Mouse (Mus musculus) forebrain, embryonic 13.5 days (tissue): ENCODE measurements at regions not wholly inside any gene's neighbourhood (a gene's known extent, or its start where the extent isn't known, plus 50 kb on each side); places are given as distances from the start of the nearest gene placed in this dataset.

ENCODE experiments used
- ATAC-seq: fragments of 200-750 bp; cut with Nextera tagmentation; 2 replicates; pipeline ENCODE4 v1.8.0; 2017
- H3K27ac ChIP-seq: fragments of 300-500 bp; sonication (generic); 2 replicates; pipeline ENCODE4 v1.5.1; 2015; ENCODE audit warnings: inconsistent platforms, mild to moderate bottlenecking, moderate library complexity
- H3K27me3 ChIP-seq: fragments of 300-500 bp; sonication (generic); 2 replicates; pipeline ENCODE4 v1.6.1; 2015; ENCODE audit warnings: mild to moderate bottlenecking, inconsistent platforms
- H3K36me3 ChIP-seq: fragments of 300-500 bp; sonication (generic); 2 replicates; pipeline ENCODE4 v1.6.1; 2015; ENCODE audit warnings: mild to moderate bottlenecking, inconsistent platforms; ENCODE audit not compliant: poor library complexity, severe bottlenecking
- H3K4me1 ChIP-seq: fragments of 300-500 bp; sonication (generic); 2 replicates; pipeline ENCODE4 v1.6.1; 2015; ENCODE audit warnings: inconsistent platforms
- H3K4me2 ChIP-seq: fragments of 300-500 bp; sonication (generic); 2 replicates; pipeline ENCODE4 v1.6.1; 2015; ENCODE audit warnings: inconsistent platforms, mild to moderate bottlenecking, moderate library complexity
- H3K4me3 ChIP-seq: fragments of 300-500 bp; sonication (generic); 2 replicates; pipeline ENCODE4 v1.5.1; 2015; ENCODE audit warnings: mild to moderate bottlenecking, inconsistent platforms
- H3K9ac ChIP-seq: fragments of 300-500 bp; sonication (generic); 2 replicates; pipeline ENCODE4 v1.6.1; 2015; ENCODE audit warnings: mild to moderate bottlenecking, inconsistent platforms
- H3K9me3 ChIP-seq: fragments of 300-500 bp; sonication (generic); replicated peaks from 2 replicates; pipeline ENCODE4 v1.6.1; 2016; ENCODE audit warnings: inconsistent platforms
- WGBS: fragments of 180-500 bp; shearing (Covaris S2); methylation state at CpG from one replicate; pipeline ENCODE4 v1.1.7; 2015; 5-methylcytosine and 5-hydroxymethylcytosine counted together

DNA sequence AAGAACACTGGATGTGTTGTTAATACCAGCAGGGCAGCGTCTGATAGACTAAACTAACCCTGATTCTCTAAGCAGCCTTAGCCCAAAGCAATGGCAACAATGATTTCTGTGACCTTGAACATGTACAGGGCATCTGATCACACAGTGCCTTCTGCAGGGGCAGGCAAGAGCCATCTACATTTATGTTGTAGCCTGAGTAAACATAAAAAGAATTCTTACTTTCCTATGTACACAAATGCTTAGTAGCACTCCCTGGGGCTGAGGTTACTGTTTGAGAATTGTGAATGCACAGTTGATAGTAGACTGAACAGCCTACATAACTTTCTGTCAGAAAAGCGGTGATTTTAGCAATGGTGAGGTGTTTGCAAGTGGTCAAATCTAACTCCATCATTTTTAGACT, 204.9 kb upstream of the Dusp10 start:
- Histone ChIP-seq H3K9ac (no peak overlapping the region), H3K4me3 (no peak overlapping the region), H3K9me3 (no peaks in the 10 kb centered on the region), H3K36me3 (no peaks in the 10 kb centered on the region), H3K4me1 (no peaks in the 10 kb centered on the region), H3K27me3 (no peaks in the 10 kb centered on the region), H3K4me2 (no peak overlapping the region), H3K27ac (no peak overlapping the region)
- no peak for ATAC-seq
- WGBS: 90% methylated on average over 2 of the region's 2 CpGs

DNA sequence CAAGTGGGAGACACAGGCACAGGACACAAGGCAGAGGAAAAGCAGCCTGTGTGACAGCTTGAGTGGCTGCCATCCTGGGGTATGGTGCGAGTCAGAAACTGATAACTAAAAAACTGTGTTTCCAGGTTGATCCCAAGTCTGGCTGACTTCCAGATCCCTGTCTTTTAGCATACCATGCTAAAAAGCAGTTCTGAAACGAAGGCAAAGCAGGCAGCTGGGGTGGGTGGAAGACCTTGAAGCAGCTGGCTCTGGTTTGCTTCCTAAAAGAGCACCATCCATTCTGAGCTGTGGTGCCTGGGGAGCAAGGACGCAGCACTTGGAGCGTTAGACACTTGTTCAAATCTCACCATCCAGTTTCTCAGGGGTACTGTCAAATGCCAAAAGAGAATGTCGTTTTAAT, 192.5 kb upstream of the Dusp10 start:
- Histone ChIP-seq H3K4me1 (no peaks in the 10 kb centered on the region), H3K36me3 (no peaks in the 10 kb centered on the region), H3K4me3 (no peak overlapping the region), H3K9me3 (no peaks in the 10 kb centered on the region), H3K9ac (no peak overlapping the region), H3K27ac (no peak overlapping the region), H3K27me3 (no peaks in the 10 kb centered on the region), H3K4me2 (no peak overlapping the region)
- 0 out of 2 replicates have a peak, but pooled peaks have one; percentile 21 for ATAC-seq
- 60% methylated on average over 5 of the region's 5 CpGs for WGBS

DNA sequence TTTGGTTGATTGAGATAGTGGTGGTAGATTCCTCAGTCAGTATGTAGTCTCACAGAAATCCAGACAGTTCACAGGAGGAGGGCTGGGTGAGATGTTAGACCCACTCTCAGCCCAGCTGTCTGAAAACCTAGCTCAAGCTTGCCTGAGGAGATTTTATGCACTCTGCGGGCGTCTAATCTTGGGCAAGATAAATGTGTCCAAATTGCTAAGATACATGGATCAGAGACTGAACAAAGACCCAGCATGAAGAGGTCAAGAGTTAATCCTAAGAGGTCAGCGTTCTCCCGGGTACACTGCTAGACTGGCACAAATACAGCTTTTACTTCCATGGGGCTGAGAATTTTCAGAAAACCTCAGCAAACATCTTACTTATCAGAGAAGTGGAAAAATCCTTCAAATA, 186.8 kb upstream of the Dusp10 start:
- H3K4me1 ChIP-seq: no peaks in the 10 kb centered on the region
- no peak for ATAC-seq
- no peaks in the 10 kb centered on the region for H3K27me3 ChIP-seq
- no peak overlapping the region for H3K4me2 ChIP-seq
- H3K9ac ChIP-seq: no peak overlapping the region
- H3K27ac ChIP-seq: no peak overlapping the region
- no peaks in the 10 kb centered on the region for H3K36me3 ChIP-seq
- H3K4me3 ChIP-seq: no peak overlapping the region
- no peaks in the 10 kb centered on the region for H3K9me3 ChIP-seq
- 8% methylated on average over 4 of the region's 4 CpGs for WGBS

DNA sequence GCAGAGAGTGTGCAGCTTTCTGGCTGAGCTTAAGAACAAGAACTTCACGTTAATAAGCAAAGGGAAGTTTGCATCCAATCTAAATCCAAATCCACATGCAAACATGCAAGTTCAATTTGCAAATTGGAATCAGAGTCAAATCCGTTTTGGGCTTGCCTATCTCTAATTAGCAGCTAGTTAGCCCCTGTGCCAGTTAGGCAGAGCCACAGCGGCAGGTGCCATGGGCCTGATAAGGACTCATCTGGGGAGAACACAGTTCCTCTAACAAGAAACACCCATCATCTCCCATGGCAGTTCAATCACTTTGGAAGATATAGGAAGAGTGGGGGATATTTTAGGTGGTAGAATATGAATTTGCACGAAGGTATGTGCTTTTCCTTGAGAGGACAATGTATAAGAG, 168.0 kb upstream of the Dusp10 start:
- Histone ChIP-seq H3K27me3 (no peaks in the 10 kb centered on the region), H3K9ac (no peak overlapping the region), H3K27ac (no peak overlapping the region), H3K4me3 (no peak overlapping the region), H3K9me3 (no peaks in the 10 kb centered on the region), H3K4me1 (no peaks in the 10 kb centered on the region), H3K4me2 (no peak overlapping the region), H3K36me3 (no peaks in the 10 kb centered on the region)
- WGBS: 79% methylated on average over 4 of the region's 4 CpGs
- ATAC-seq: no peak

DNA sequence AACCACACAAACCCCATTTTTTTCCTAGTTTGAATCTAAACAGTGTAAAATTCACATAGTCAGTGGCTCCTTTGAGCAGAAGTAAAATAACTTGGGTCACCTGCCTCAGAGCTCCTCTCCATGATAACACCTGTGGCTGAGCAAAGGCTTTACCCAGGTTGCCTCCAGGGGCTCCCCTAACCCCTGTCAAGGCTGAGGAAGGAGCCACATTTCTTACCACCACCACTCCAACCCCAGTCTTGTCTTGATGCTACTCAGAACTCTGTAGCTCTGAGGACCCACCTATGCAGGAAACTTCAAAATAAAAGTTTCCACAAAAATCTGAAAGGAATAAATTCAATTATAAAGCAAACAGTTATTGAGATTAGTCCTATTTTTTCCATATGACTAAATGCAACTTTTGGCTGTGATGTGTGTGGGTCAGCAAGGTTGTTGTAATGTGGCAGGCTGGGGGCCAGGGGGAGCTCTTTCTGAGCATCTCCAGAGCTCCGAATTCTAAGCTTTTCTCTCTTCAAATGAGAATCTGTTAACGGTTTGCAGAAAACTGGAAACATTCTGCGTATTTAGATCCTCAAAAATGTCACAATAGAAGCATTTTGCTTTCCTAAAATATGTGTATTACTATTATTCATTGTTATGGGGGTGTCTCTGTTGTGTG, 159.0 kb upstream of the Dusp10 start:
- H3K27me3 ChIP-seq: no peaks in the 10 kb centered on the region
- no peaks in the 10 kb centered on the region for H3K9me3 ChIP-seq
- no peaks in the 10 kb centered on the region for H3K4me1 ChIP-seq
- no peak overlapping the region for H3K4me2 ChIP-seq
- no peak overlapping the region for H3K4me3 ChIP-seq
- no peaks in the 10 kb centered on the region for H3K36me3 ChIP-seq
- ATAC-seq: no peak
- no peak overlapping the region for H3K9ac ChIP-seq
- 71% methylated on average over 3 of the region's 3 CpGs for WGBS
- no peak overlapping the region for H3K27ac ChIP-seq

DNA sequence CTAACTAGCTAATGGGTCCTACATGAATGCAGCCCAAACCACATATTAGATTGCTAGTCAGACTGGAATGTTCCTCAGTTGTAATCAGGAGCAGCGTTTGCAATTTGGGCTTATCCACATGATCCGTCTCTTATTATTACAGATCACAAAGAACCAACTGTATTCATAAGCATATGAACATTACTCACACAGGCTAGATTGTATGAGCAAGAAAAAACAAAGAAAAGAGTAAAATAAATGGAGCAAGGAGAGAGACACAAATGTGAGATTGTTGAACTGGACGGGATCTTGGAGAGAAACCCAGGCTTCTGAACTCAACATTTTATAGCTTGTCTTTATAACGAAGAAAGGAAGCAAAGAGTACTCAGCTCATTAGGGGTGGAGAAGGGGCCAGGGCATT, 148.0 kb upstream of the Dusp10 start:
- H3K4me3 ChIP-seq: no peak overlapping the region
- H3K36me3 ChIP-seq: no peaks in the 10 kb centered on the region
- H3K27me3 ChIP-seq: no peaks in the 10 kb centered on the region
- ATAC-seq: no peak
- no peak overlapping the region for H3K27ac ChIP-seq
- no peaks in the 10 kb centered on the region for H3K9me3 ChIP-seq
- no peak overlapping the region for H3K9ac ChIP-seq
- H3K4me2 ChIP-seq: no peak overlapping the region
- H3K4me1 ChIP-seq: no peaks in the 10 kb centered on the region
- 65% methylated on average over 4 of the region's 4 CpGs for WGBS

DNA sequence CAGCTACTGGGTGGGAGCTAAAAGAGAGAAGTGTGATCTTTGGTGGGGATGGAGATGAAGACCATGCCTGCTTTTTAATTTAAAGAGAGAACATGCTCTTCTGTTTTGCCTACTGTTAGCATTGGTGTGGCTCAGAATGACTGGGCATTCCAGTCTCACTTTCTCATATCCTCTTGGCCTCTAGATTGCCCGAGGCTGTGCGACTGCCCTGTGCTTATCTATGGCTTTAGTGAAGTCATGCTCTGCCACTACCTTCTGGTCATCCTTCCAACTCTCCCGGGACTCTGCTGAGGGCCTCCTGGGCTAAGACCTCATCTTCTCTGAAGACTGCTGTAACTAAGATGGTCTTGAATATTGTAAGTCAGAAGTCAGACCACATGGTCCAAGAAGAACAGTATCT, 147.5 kb upstream of the Dusp10 start:
- Histone ChIP-seq H3K4me1 (no peaks in the 10 kb centered on the region), H3K4me3 (no peak overlapping the region), H3K36me3 (no peaks in the 10 kb centered on the region), H3K9ac (no peak overlapping the region), H3K9me3 (no peaks in the 10 kb centered on the region), H3K27me3 (no peaks in the 10 kb centered on the region), H3K27ac (no peak overlapping the region), H3K4me2 (no peak overlapping the region)
- 91% methylated on average over 3 of the region's 3 CpGs for WGBS
- no peak for ATAC-seq

DNA sequence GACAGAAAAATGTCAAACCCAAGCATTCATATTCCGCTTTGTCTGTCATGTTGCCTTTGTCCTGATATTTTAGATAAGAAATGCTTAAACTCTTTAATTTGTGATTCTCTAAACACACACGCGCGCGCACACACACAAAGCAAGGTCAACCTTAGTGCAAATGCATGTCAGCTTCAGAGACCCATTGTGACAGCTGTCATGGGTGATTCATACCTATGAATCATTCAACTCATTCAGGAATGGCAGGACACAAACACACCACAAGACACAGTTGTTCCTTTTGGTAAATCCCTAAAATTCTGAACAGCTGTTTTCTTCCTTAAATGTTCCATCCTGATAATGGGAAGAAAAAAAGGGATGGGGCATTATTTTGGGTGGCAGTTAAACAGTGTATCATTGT, 144.1 kb upstream of the Dusp10 start:
- no peak overlapping the region for H3K4me3 ChIP-seq
- H3K4me2 ChIP-seq: no peak overlapping the region
- H3K27me3 ChIP-seq: no peaks in the 10 kb centered on the region
- H3K9ac ChIP-seq: no peak overlapping the region
- no peaks in the 10 kb centered on the region for H3K4me1 ChIP-seq
- no peaks in the 10 kb centered on the region for H3K36me3 ChIP-seq
- WGBS: 96% methylated on average over 5 of the region's 5 CpGs
- no peak overlapping the region for H3K27ac ChIP-seq
- H3K9me3 ChIP-seq: no peaks in the 10 kb centered on the region
- ATAC-seq: no peak

DNA sequence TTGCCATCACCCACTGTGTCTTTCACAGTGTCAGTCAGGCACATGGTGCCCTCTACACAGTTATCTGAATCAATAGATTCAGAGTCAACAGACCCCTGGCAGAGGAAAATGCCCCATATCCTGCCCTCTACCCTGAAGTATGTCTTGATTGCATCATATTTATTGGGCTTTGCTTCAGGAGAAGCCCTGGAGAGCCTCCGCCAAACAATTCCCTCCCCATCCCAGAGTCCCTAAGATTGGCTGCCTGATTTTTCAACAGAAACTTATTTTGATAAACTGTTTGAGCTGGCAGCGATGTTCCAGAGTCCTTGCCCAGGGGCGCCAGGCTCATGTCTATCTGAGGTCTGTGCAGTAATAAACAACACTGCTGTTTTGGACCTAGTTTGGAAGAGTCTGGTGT, 117.2 kb upstream of the Dusp10 start:
- H3K9me3 ChIP-seq: no peaks in the 10 kb centered on the region
- H3K4me3 ChIP-seq: no peak overlapping the region
- no peak for ATAC-seq
- H3K4me2 ChIP-seq: no peak overlapping the region
- no peak overlapping the region for H3K9ac ChIP-seq
- no peak overlapping the region for H3K27ac ChIP-seq
- no peaks in the 10 kb centered on the region for H3K4me1 ChIP-seq
- 93% methylated on average over 3 of the region's 3 CpGs for WGBS
- H3K27me3 ChIP-seq: no peaks in the 10 kb centered on the region
- no peaks in the 10 kb centered on the region for H3K36me3 ChIP-seq

DNA sequence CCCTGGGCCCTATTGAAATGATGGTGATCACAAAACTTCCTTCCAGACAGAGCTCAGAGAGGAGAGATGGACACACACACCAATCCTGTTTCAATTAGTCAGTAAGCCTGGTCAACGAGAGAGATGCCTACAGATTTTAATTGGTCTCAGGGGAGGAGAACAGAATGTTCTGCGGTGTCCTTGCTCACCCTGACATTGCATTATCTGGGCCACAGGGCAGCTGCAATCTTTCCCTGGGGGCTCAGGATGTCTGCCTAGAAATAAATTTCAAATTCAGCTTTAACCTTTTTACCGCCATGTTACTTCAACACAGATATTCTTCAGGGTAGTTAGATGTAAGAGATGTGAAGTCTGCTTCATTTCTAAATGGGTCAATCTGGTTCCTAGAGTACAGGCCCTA, 115.0 kb upstream of the Dusp10 start:
- no peaks in the 10 kb centered on the region for H3K4me1 ChIP-seq
- no peaks in the 10 kb centered on the region for H3K9me3 ChIP-seq
- WGBS: 83% methylated on average over 3 of the region's 3 CpGs
- no peak overlapping the region for H3K4me3 ChIP-seq
- no peak overlapping the region for H3K4me2 ChIP-seq
- H3K9ac ChIP-seq: no peak overlapping the region
- H3K27ac ChIP-seq: no peak overlapping the region
- no peak for ATAC-seq
- H3K27me3 ChIP-seq: no peaks in the 10 kb centered on the region
- no peaks in the 10 kb centered on the region for H3K36me3 ChIP-seq

DNA sequence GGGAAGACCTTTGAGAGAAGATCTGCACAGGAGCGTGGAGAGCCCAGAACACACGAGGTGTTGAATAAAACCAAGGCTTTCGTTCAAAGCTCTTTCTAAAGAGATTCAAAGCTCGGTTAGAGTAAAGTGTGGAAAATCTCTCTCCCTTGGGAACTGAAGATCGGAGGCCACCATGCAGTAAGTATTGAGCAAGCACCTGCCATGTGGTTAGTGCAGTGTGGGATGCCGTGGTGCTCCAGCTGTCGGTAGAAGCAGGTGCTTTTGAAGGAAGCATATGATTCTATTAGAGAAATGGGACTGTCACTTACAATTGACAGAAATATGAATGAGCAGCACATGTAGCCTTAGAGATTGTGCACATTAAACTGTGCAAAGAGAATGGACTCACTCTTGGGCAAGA, 108.5 kb upstream of the Dusp10 start:
- Histone ChIP-seq H3K27me3 (no peaks in the 10 kb centered on the region), H3K27ac (no peak overlapping the region), H3K9me3 (no peaks in the 10 kb centered on the region), H3K36me3 (no peaks in the 10 kb centered on the region), H3K4me3 (no peak overlapping the region), H3K9ac (no peak overlapping the region), H3K4me2 (no peak overlapping the region), H3K4me1 (no peaks in the 10 kb centered on the region)
- no peak for ATAC-seq
- 92% methylated on average over 7 of the region's 7 CpGs for WGBS

DNA sequence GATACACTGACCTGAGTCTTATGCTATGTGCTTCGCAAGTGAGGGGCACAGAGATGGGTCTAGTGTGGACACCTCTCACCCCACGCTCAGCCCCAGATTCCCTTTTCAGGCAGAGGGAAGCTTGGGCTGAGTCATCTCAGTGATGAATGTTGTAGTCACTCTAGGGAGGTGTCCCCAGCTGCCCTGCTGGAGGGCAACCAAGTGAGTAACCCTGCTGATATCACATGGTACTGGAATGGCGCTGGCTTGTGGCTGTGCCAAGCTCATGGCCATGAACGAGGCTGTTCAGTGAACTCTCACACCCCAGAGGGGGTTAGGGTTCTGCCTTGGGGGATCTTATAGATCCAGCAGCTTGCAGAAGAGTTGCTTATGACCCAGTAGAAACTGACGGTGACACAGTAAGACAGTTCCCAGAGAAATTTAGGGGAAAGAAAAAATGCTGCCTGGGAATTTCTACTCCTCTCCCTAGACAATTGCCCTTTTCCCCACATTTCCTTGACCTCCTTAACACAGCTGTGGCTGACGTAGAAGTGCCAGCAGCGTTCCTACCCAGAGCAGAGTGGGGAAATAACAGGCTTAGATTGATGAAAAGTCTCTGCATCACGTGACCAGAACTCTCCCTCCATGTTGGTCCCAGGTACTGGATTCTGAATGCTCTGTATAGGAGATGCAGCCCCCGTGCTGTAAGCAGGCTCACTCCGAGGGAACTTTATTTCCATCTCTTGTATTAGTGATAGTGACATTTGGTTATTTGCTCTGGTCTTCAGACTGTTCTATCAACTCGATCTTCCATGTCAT, 107.6 kb upstream of the Dusp10 start:
- Histone ChIP-seq H3K4me3 (no peak overlapping the region), H3K9me3 (no peaks in the 10 kb centered on the region), H3K27ac (no peak overlapping the region), H3K27me3 (no peaks in the 10 kb centered on the region), H3K9ac (no peak overlapping the region), H3K4me1 (no peaks in the 10 kb centered on the region), H3K36me3 (no peaks in the 10 kb centered on the region), H3K4me2 (no peak overlapping the region)
- WGBS: 88% methylated on average over 11 of the region's 11 CpGs
- no peak for ATAC-seq

DNA sequence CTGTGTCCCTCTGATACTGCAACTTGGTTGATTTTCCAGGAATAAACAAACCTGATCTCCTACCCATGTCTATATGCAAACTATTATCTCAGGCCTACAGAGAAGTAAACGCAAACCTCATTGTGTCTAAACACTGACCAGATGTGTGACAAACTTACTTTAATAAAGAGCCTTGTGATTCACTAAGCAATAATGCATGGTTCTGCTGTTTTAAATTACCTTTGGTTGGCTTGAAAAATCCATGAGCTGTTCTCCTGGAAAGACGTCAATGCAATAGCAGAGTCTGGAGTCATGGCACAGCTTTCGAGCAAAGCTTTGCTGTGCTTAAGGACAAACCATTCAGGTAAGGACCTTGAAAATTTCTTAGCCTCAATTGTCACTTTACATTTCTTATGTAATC, 95.4 kb upstream of the Dusp10 start:
- WGBS: 93% methylated on average over 3 of the region's 3 CpGs
- ATAC-seq: no peak
- H3K36me3 ChIP-seq: no peaks in the 10 kb centered on the region
- no peak overlapping the region for H3K9ac ChIP-seq
- no peaks in the 10 kb centered on the region for H3K27me3 ChIP-seq
- no peak overlapping the region for H3K4me2 ChIP-seq
- no peak overlapping the region for H3K27ac ChIP-seq
- H3K9me3 ChIP-seq: no peaks in the 10 kb centered on the region
- H3K4me3 ChIP-seq: no peak overlapping the region
- H3K4me1 ChIP-seq: no peaks in the 10 kb centered on the region
